Mouse (Mus musculus) ES-E14 (cell line): ENCODE results near the gene E2f1. TPM values are rescaled to one million over a fixed set of nuclear protein-coding genes. Genes with fewer than 3 reads are reported as not detected.

ENCODE experiments used
- DNase-seq: peaks from one replicate; pipeline ENCODE4 v3.0.0-alpha.2; 2013; ENCODE audit warnings: low read depth, low spot score
- H3K27ac ChIP-seq: 2 replicates; pipeline ENCODE4 v1.5.1; 2012; ENCODE audit warnings: low read depth, mild to moderate bottlenecking, low read length, moderate library complexity, mixed read lengths; ENCODE audit not compliant: poor library complexity, insufficient read depth, severe bottlenecking
- H3K36me3 ChIP-seq: 2 replicates; pipeline ENCODE4 v1.6.1; 2012; ENCODE audit warnings: mild to moderate bottlenecking, low read length, moderate library complexity, mixed read lengths; ENCODE audit not compliant: control insufficient read depth, poor library complexity, insufficient read depth, severe bottlenecking
- H3K4me1 ChIP-seq, 2 experiments: fragments of 150-350 bp in 1 of 2; sonication (generic) in 1 of 2; 2 replicates each; pipeline ENCODE4 v1.6.1; 2012; ENCODE audit warnings: low read length in 2 of 2, mild to moderate bottlenecking in 1 of 2, mixed read lengths in 1 of 2; ENCODE audit not compliant: control insufficient read depth in 2 of 2, insufficient read depth in 2 of 2, poor library complexity in 1 of 2
- H3K4me3 ChIP-seq, 2 experiments: fragments of 150-350 bp in 1 of 2; sonication (generic) in 1 of 2; 2 replicates each; pipeline ENCODE4 v1.5.1; 2012; ENCODE audit warnings: low read length in 2 of 2, low read depth in 1 of 2, mild to moderate bottlenecking in 1 of 2, mixed read lengths in 1 of 2; ENCODE audit not compliant: insufficient read depth in 1 of 2, poor library complexity in 1 of 2, severe bottlenecking in 1 of 2
- H3K9ac ChIP-seq: 2 replicates; pipeline ENCODE4 v1.6.1; 2012; ENCODE audit warnings: low read depth, mild to moderate bottlenecking, low read length, mixed read lengths; ENCODE audit not compliant: poor library complexity, insufficient read depth, severe bottlenecking
- H3K9me3 ChIP-seq: fragments of 150-350 bp; sonication (generic); 2 replicates; pipeline ENCODE4 v1.6.1; 2012; ENCODE audit warnings: low read depth, mild to moderate bottlenecking, low read length; ENCODE audit not compliant: control insufficient read depth, insufficient read depth
- CHD2 ChIP-seq: IDR thresholded peaks from 2 replicates; pipeline ENCODE4 v1.6.1; 2014; ENCODE audit warnings: mild to moderate bottlenecking, low read depth, low read length, inconsistent platforms
- HCFC1 ChIP-seq: IDR thresholded peaks from 2 replicates; pipeline ENCODE4 v1.6.1; 2012; ENCODE audit warnings: low read length, inconsistent platforms, borderline replicate concordance; ENCODE audit not compliant: insufficient read depth
- MAFK ChIP-seq: IDR thresholded peaks from 2 replicates; pipeline ENCODE4 v1.6.1; 2014; ENCODE audit warnings: mild to moderate bottlenecking, low read depth, low read length, inconsistent platforms; ENCODE audit not compliant: insufficient read depth
- ZC3H11A ChIP-seq: IDR thresholded peaks from 2 replicates; pipeline ENCODE4 v1.6.1; 2012; ENCODE audit warnings: low read depth, mild to moderate bottlenecking, inconsistent platforms, low read length, borderline replicate concordance
- ZNF384 ChIP-seq: IDR thresholded peaks from 2 replicates; pipeline ENCODE4 v1.6.1; 2012; ENCODE audit warnings: low read depth, low read length, inconsistent platforms
- in situ Hi-C, 2 experiments: fragments of 600-800 bp; cut with MboI; formaldehyde crosslinking; loops; one replicate each; pipeline ENCODE4 v1.15.1; 2025; ENCODE audit warnings: low sequenced_read_pairs in 2 of 2, inconsistent platforms in 1 of 2; ENCODE audit not compliant: unreplicated experiment in 2 of 2
- total RNA-seq: library from RNA; depleted of rRNA; stranded (reverse); fragments of 300-350 nt; gene quantifications from 2 replicates; pipeline ENCODE4 v1.2.3, GENCODE M21; 2012

The E2f1 gene
- total RNA-seq, 1 experiment, result 13.8 TPM

DNA sequence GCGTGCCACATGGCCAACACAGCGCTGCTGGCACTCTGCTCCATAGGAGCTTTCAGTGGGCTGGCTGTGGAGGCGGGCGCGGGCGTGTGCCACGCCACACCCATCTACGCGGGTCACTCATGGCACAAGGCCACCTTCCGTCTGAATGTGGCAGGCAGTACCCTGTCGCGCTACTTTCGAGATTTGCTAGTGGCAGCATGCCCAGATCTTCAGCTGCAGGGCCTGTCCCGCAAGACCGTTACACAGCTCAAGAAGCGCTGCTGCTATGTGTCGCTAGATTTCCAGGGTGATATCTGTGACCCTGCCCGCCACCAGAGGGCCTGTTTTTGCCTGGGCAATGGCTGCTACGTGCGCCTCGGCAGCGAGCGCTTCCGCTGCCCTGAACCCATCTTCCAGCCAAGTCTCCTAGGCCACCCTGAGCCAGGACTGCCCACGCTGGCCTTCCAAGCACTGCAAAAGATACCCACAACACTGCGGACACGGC, 17.2 kb downstream of the E2f1 start:
- in situ Hi-C loops, result no loop called here
- Histone ChIP-seq H3K36me3 (peaks cover 8% of the 10 kb centered on the region; the same call in 1 of the 2 replicates), H3K4me1 (peaks cover 3 to 16% of the 10 kb centered on the region in 2 experiments; a peak in 3 of 4 replicates), H3K27ac (no peak overlapping the region), H3K9me3 (no peaks in the 10 kb centered on the region), H3K4me3 (peak overlapping the region; percentile 49 to 63), H3K9ac (peak overlapping the region; percentile 21)
- no peak for DNase-seq
- no peak for TF ChIP-seq ZNF384
- TF ChIP-seq HCFC1, result no peak
- TF ChIP-seq CHD2, result no peak
- TF ChIP-seq ZC3H11A, result no peak
- no peak for TF ChIP-seq MAFK

- Histone ChIP-seq H3K4me1 (peaks cover 3 to 12% of the 10 kb centered on the region in 2 experiments; a peak in 2 of 4 replicates), H3K9ac (peak overlapping the region; percentile 21; the same call in 1 of the 2 replicates), H3K36me3 (peaks cover 8% of the 10 kb centered on the region; the same call in 1 of the 2 replicates), H3K9me3 (no peaks in the 10 kb centered on the region), H3K4me3 (peak overlapping the region; percentile 49 to 63), H3K27ac (no peak overlapping the region)
- in situ Hi-C loops, result no loop called here
- no peak for DNase-seq
- no peak for TF ChIP-seq ZC3H11A
- no peak for TF ChIP-seq ZNF384
- TF ChIP-seq MAFK, result no peak
- no peak for TF ChIP-seq CHD2
- no peak; the same call in 1 of the 2 replicates for TF ChIP-seq HCFC1
Measured at GRCm38 (mm10) chr2:154551927-154552326, 17.8 kb downstream of the E2f1 start.

- in situ Hi-C loops, result no loop called here
- Histone ChIP-seq H3K9ac (peak within 1 kb of the TSS; percentile 21; the same call in 1 of the 2 replicates), H3K4me3 (peak within 1 kb of the TSS; percentile 49 to 63), H3K27ac (no peak within 1 kb of the TSS), H3K36me3 (peaks cover 10% of the 10 kb centered on the region; the same call in 1 of the 2 replicates), H3K4me1 (peaks cover 3 to 10% of the 10 kb centered on the region in 2 experiments; a peak in 2 of 4 replicates), H3K9me3 (no peaks in the 10 kb centered on the region)
- no peak for TF ChIP-seq CHD2
- TF ChIP-seq ZNF384, result no peak
- TF ChIP-seq ZC3H11A, result no peak
- TF ChIP-seq HCFC1, result no peak
- TF ChIP-seq MAFK, result no peak
- DNase-seq, result no peak
Measured at GRCm38 (mm10) chr2:154551476-154551875, 18.2 kb downstream of the E2f1 start, which contains the start of gene Actl10. Gene Actl10 (plus strand): TSS chr2:154551776.

- Histone ChIP-seq H3K4me1 (peaks cover 3 to 10% of the 10 kb centered on the region in 2 experiments; a peak in 2 of 4 replicates), H3K9ac (no peak overlapping the region), H3K4me3 (no peak overlapping the region), H3K27ac (no peak overlapping the region), H3K36me3 (peaks cover 10% of the 10 kb centered on the region; the same call in 1 of the 2 replicates), H3K9me3 (no peaks in the 10 kb centered on the region)
- in situ Hi-C loops, result no loop called here
- DNase-seq, result no peak
- TF ChIP-seq HCFC1 (no peak), ZNF384 (no peak), MAFK (no peak), CHD2 (no peak), ZC3H11A (no peak)
Measured at GRCm38 (mm10) chr2:154550937-154551336, 18.8 kb downstream of the E2f1 start.

- no peak for TF ChIP-seq MAFK
- no peak for TF ChIP-seq ZC3H11A
- no peak for TF ChIP-seq HCFC1
- TF ChIP-seq ZNF384, result no peak
- TF ChIP-seq CHD2, result no peak
- H3K27ac ChIP-seq, result no peak overlapping the region
- in situ Hi-C loops, result no loop called here
- H3K9ac ChIP-seq, result no peak overlapping the region
- no peaks in the 10 kb centered on the region for H3K9me3 ChIP-seq
- no peak for DNase-seq
- peaks cover 3 to 10% of the 10 kb centered on the region in 2 experiments; a peak in 2 of 4 replicates for H3K4me1 ChIP-seq
- H3K36me3 ChIP-seq, result peaks cover 6% of the 10 kb centered on the region; the same call in 1 of the 2 replicates
- H3K4me3 ChIP-seq, result peak overlapping the region; percentile 30 to 49; a peak in 2 of 4 replicates
Measured at GRCm38 (mm10) chr2:154549886-154550189, 19.9 kb downstream of the E2f1 start.
